Mouse (Mus musculus): ENCODE measurements around the gene Ptgs2.

DNA sequence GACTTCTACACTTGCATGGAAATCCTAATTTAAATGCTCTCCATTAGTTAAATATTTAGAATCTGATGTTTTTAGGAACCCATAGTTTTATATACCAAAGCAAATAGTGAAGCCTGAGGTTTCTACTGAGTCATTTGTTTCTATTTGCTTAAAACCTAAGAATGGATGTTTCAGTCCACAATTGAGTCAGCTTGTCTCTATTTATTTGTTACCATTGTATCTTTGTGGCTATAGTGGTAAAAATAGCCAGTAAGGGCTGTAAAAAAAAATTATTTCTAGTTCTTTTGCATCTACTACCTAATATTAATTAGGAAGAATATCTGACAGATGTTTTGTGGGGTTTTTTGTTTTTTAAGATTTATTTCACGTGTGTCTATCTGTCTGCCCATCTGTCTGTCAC is 49.6 kb upstream of the Ptgs2 start:
- TF ChIP-seq CTCF (IDR thresholded peaks at IDR 0.05 in 2 of 3, conservative IDR thresholded peaks at IDR 0.05 in 1 of 3; ENCODE audit: control insufficient read depth in 1 of 3, insufficient read depth in 1 of 3, low read depth in 2 of 3, low read length in 3 of 3, poor library complexity in 1 of 3, severe bottlenecking in 1 of 3) (no peak), ZNF384 (IDR thresholded peaks at IDR 0.05; ENCODE audit: low read depth, low read length) (no peak), POLR2A (IDR thresholded peaks at IDR 0.05; ENCODE audit: control insufficient read depth in 1 of 2, insufficient read depth in 1 of 2, low read depth in 1 of 2, low read length in 2 of 2, poor library complexity in 1 of 2) (no peak), JUND (IDR thresholded peaks at IDR 0.05; ENCODE audit: low read depth, low read length) (no peak), ZC3H11A (IDR thresholded peaks at IDR 0.05; ENCODE audit: low read depth, low read length) (no peak), POLR2AphosphoS2 (IDR thresholded peaks at IDR 0.05; ENCODE audit: low read length) (no peak), EP300 (IDR thresholded peaks at IDR 0.05; ENCODE audit: low read depth in 1 of 2, low read length in 2 of 2) (no peak), ZKSCAN1 (IDR thresholded peaks at IDR 0.05; ENCODE audit: low read depth, low read length) (no peak), SIN3A (IDR thresholded peaks at IDR 0.05; ENCODE audit: low read length) (no peak), GATA1 (IDR thresholded peaks at IDR 0.05; ENCODE audit: low read depth, low read length) (no peak), CHD2 (IDR thresholded peaks at IDR 0.05; ENCODE audit: low read length) (no peak), USF1 (IDR thresholded peaks at IDR 0.05; ENCODE audit: low read depth, low read length) (no peak)

All from MEL (cell line).